Mouse (Mus musculus) liver, embryonic 14.5 days (tissue): Measurements from ENCODE around the gene Rbbp4.

Experiments used
- CTCF ChIP-seq: IDR thresholded peaks from 2 replicates; pipeline ENCODE4 v1.5.1; 2016; ENCODE audit warnings: antibody characterized with exemption, low read depth, control low read depth
- EP300 ChIP-seq: IDR thresholded peaks from 2 replicates; pipeline ENCODE4 v1.6.1; 2016; ENCODE audit warnings: antibody characterized with exemption, low read depth

DNA sequence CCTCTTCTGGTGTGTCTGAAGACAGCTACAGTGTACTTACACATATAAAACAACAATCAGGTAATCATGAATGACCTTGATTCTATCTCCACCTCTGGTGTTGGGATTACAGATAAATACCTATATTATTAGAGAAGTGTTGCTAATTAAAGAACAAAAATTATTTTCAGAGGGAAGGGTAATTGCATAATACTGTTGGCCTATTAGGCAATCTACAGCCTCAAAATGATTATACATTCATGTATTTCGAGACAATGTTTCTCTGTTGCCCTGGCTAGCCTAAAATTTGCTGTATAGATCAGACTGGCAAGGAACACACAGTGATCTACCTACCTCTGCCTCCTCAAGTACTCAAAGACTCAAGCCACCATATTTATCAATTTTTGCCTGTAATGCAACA lies 11.7 kb downstream of the Rbbp4 start:
- TF ChIP-seq CTCF: no peak
- no peak for TF ChIP-seq EP300
